Mouse (Mus musculus): ENCODE measurements around the gene Gm45337. TPM values are rescaled to one million over a fixed set of nuclear protein-coding genes. Genes with fewer than 3 reads are reported as not detected.

Gene Gm45337
- polyA plus RNA-seq, 1 experiment from 2014 or later, result not detected

DNA sequence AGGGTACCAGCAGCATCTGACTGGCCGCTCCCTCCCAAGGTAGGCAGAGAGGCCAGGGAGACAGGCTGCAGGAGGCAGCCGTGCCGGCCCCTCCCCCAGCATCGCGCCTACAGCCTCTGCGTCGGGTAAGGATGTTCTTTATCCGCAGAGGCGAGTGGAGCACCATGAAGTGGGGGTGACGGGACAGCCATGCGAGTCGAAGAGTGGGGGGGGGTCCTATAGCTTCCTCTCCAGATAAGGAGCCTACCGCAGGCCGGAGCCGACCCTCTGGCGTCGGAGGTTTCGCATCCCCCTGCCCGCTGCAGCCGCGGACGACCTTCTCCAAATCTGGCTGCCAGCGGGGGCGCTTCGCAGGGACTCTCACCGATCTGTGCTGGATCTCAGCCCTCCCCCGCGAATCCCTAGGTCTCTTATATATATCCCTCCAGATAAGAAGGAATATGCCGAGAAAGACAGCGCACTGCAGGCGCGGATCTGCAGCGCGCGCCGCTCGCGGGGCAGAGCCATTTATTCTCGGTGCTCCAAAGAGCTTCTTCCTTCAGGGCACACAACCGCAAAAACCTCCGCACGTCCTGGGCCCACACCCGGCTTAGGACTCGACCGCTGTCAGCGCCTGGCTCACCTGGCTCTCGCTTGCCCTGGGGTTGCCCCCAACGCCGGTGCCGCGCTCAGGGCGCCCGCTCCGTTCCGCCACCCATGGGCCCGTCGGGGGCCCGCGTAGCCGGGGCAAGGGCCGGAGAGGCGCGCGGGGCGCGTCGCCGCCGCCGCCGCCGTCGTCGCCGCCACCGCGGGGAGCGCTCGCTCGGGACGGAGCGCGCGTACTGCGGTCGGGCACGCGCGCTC is 49.9 kb downstream of the Gm45337 start:
- Histone ChIP-seq H3K36me3 (ENCODE audit: control insufficient read depth, insufficient read depth, low read length) (no peaks in the 10 kb centered on the region), H3K9ac (replicated peaks; ENCODE audit: low read depth, low read length) (peak overlapping the region; percentile 52), H3K27ac (ENCODE audit: low read length) (no peak overlapping the region), H3K4me2 (replicated peaks; ENCODE audit: low read depth, low read length) (peak overlapping the region; percentile 97), H3K4me3 (ENCODE audit: low read depth, low read length) (peak overlapping the region; percentile 50), H3K27me3 (ENCODE audit: control insufficient read depth, insufficient read depth, low read length) (peaks cover 33% of the 10 kb centered on the region), H3K9me3 (ENCODE audit: control insufficient read depth, low read depth, low read length) (no peaks in the 10 kb centered on the region), H3K4me1 (ENCODE audit: control insufficient read depth, insufficient read depth, low read length) (peaks cover 5% of the 10 kb centered on the region; the same call in 1 of the 2 replicates)
- WGBS, result under 1% methylated on average over 89 of the region's 89 CpGs
- ATAC-seq (ENCODE audit: insufficient number of reproducible peaks, insufficient read depth, low FRiP score, low read depth), result no peak; the same call in none of the 2 replicates

DNA sequence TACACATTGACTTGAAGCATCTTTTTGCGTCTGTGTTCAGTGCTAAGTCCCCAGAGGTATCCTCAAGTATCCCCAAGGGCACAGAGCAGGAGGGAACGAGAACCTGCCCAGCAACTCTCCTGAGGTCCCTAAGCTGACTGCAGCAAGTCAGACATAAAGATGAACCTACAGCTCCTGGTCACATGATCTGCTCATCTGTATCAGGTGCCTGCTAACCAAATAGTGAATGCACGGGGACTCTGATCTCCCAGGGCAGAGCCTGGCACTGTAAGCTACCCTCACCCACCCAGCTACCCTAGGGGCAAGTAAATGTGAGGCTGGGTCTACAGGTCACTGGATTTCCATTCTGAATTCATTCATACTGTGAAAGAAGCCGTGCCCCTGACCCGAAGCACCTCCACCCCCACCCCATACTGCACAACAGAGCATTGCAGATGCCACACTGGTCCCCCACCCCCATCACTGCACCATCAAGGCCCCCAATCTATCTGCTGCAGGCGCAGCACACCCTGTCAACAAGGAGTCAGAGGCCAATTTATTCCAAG is 50.6 kb downstream of the Gm45337 start:
- H3K27me3 ChIP-seq (ENCODE audit: control insufficient read depth, insufficient read depth, low read length), result peaks cover 33% of the 10 kb centered on the region
- no peaks in the 10 kb centered on the region for H3K9me3 ChIP-seq (ENCODE audit: control insufficient read depth, low read depth, low read length)
- peak overlapping the region; percentile 97 for H3K4me2 ChIP-seq (replicated peaks; ENCODE audit: low read depth, low read length)
- no peak overlapping the region for H3K27ac ChIP-seq (ENCODE audit: low read length)
- 39% methylated on average over 6 of the region's 6 CpGs for WGBS
- H3K9ac ChIP-seq (replicated peaks; ENCODE audit: low read depth, low read length), result no peak overlapping the region
- peaks cover 8% of the 10 kb centered on the region; the same call in 1 of the 2 replicates for H3K4me1 ChIP-seq (ENCODE audit: control insufficient read depth, insufficient read depth, low read length)
- no peak for ATAC-seq (ENCODE audit: insufficient number of reproducible peaks, insufficient read depth, low FRiP score, low read depth)
- no peaks in the 10 kb centered on the region for H3K36me3 ChIP-seq (ENCODE audit: control insufficient read depth, insufficient read depth, low read length)
- peak overlapping the region; percentile 50 for H3K4me3 ChIP-seq (ENCODE audit: low read depth, low read length)

Other genes with a start within 250 kb of the Gm45337 start
- gene Tollip, start 226.1 kb downstream of the Gm45337 start, polyA plus RNA-seq (2014; fragmentation: Nextera tagmentation; extraction: Ambion mirVana), result 53.2 and 55.0 TPM in 2 replicates
- 1.6 and 2.6 TPM in 2 replicates for gene Brsk2, start 194.9 kb downstream of the Gm45337 start, polyA plus RNA-seq (2014; fragmentation: Nextera tagmentation; extraction: Ambion mirVana)
- 66.8 and 68.2 TPM in 2 replicates for gene Mob2, start 83.5 kb downstream of the Gm45337 start, polyA plus RNA-seq (2014; fragmentation: Nextera tagmentation; extraction: Ambion mirVana)
- gene Dusp8, start 48.8 kb downstream of the Gm45337 start, polyA plus RNA-seq (2014; fragmentation: Nextera tagmentation; extraction: Ambion mirVana), result 5.2 and 6.4 TPM in 2 replicates
- not detected in 2 replicates for gene Gm45618, start 23.9 kb downstream of the Gm45337 start, polyA plus RNA-seq (2014; fragmentation: Nextera tagmentation; extraction: Ambion mirVana)
- gene Gm39115, start 8.6 kb downstream of the Gm45337 start, polyA plus RNA-seq (2014; fragmentation: Nextera tagmentation; extraction: Ambion mirVana), result not detected in 2 replicates
- not detected in 2 replicates for gene Gm29735, start 12.5 kb upstream of the Gm45337 start, polyA plus RNA-seq (2014; fragmentation: Nextera tagmentation; extraction: Ambion mirVana)
- not detected in 2 replicates for gene Gm4553, start 21.1 kb upstream of the Gm45337 start, polyA plus RNA-seq (2014; fragmentation: Nextera tagmentation; extraction: Ambion mirVana)
- not detected in 2 replicates for gene Krtap5-2, start 31.4 kb upstream of the Gm45337 start, polyA plus RNA-seq (2014; fragmentation: Nextera tagmentation; extraction: Ambion mirVana)
- not detected in 2 replicates for gene Gm10153, start 45.8 kb upstream of the Gm45337 start, polyA plus RNA-seq (2014; fragmentation: Nextera tagmentation; extraction: Ambion mirVana)
- not detected in 2 replicates for gene Krtap5-3, start 56.8 kb upstream of the Gm45337 start, polyA plus RNA-seq (2014; fragmentation: Nextera tagmentation; extraction: Ambion mirVana)
- not detected in 2 replicates for gene Gm7579, start 67.3 kb upstream of the Gm45337 start, polyA plus RNA-seq (2014; fragmentation: Nextera tagmentation; extraction: Ambion mirVana)
- not detected in 2 replicates for gene Krtap5-5, start 85.4 kb upstream of the Gm45337 start, polyA plus RNA-seq (2014; fragmentation: Nextera tagmentation; extraction: Ambion mirVana)
- gene Gm40460, start 96.5 kb upstream of the Gm45337 start, polyA plus RNA-seq (2014; fragmentation: Nextera tagmentation; extraction: Ambion mirVana), result not detected in 2 replicates
- not detected in 2 replicates for gene Gm2431, start 113.7 kb upstream of the Gm45337 start, polyA plus RNA-seq (2014; fragmentation: Nextera tagmentation; extraction: Ambion mirVana)
- not detected in 2 replicates for gene Gm4559, start 129.8 kb upstream of the Gm45337 start, polyA plus RNA-seq (2014; fragmentation: Nextera tagmentation; extraction: Ambion mirVana)
- gene Krtap5-1, start 152.5 kb upstream of the Gm45337 start, polyA plus RNA-seq (2014; fragmentation: Nextera tagmentation; extraction: Ambion mirVana), result not detected in 2 replicates
- not detected in 2 replicates for gene Krtap5-4, start 158.9 kb upstream of the Gm45337 start, polyA plus RNA-seq (2014; fragmentation: Nextera tagmentation; extraction: Ambion mirVana)
- 1.2 and 2.5 TPM in 2 replicates for gene Ifitm10, start 229.1 kb upstream of the Gm45337 start, polyA plus RNA-seq (2014; fragmentation: Nextera tagmentation; extraction: Ambion mirVana)
- not detected in 2 replicates for gene Gm49369, start 238.1 kb upstream of the Gm45337 start, polyA plus RNA-seq (2014; fragmentation: Nextera tagmentation; extraction: Ambion mirVana)
- 267 and 273 TPM in 2 replicates for gene Ctsd, start 243.4 kb upstream of the Gm45337 start, polyA plus RNA-seq (2014; fragmentation: Nextera tagmentation; extraction: Ambion mirVana)